Mouse (Mus musculus) cerebellum, adult 2 months (tissue): ENCODE data around the gene Znrf3.

Experiments
- CTCF ChIP-seq: fragments of 200-500 bp; IDR thresholded peaks from 2 replicates; pipeline ENCODE4 v1.5.1; 2011; ENCODE audit warnings: low read depth, mild to moderate bottlenecking, control low read depth, low read length, moderate library complexity, borderline replicate concordance; ENCODE audit not compliant: insufficient read depth
- POLR2A ChIP-seq: fragments of 200-500 bp; IDR thresholded peaks from 2 replicates; pipeline ENCODE4 v1.6.1; 2011; ENCODE audit warnings: low read length, control low read depth, borderline replicate concordance; ENCODE audit not compliant: insufficient read depth

DNA sequence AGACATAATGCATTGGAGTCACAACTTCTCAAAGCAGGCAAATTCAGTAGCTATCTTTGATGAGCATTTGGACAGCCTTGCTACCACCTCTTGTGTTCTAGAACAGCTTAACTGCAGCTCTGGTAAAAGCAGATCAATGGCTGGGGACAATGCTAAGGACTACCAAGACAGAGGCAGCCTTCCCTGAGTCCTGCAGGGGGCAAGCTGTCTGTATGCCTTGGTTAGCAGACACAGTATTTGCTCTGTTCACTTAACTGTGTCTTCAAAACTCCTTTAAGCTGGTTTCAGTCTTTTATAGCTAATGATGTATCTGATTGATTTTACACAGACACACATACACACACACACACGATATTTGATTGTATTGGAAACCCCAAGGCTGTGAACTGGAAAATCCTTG is 117.0 kb downstream of the Znrf3 start:
- TF ChIP-seq CTCF (no peak), POLR2A (no peak)
